Mouse (Mus musculus) kidney, postnatal 0 days (tissue): ENCODE measurements at regions not wholly inside any gene's neighbourhood (a gene's known extent, or its start where the extent isn't known, plus 50 kb on each side); places are given as distances from the start of the nearest gene placed in this dataset.

Experiments
- ATAC-seq: fragments of 200-750 bp; cut with Nextera tagmentation; replicated peaks from 2 replicates; pipeline ENCODE4 v1.8.0; 2017; ENCODE audit warnings: low read depth, moderate number of reproducible peaks, moderate TSS enrichment, moderate library complexity; ENCODE audit not compliant: low FRiP score
- DNase-seq: peaks from one replicate; pipeline ENCODE4 v3.0.0-alpha.2; 2016; ENCODE audit warnings: low spot score
- H3K27ac ChIP-seq: fragments of 300-500 bp; sonication (generic); 2 replicates; pipeline ENCODE4 v1.5.1; 2014; ENCODE audit warnings: mild to moderate bottlenecking
- H3K27me3 ChIP-seq: fragments of 300-500 bp; sonication (generic); 2 replicates; pipeline ENCODE4 v1.6.1; 2014; ENCODE audit warnings: low read length, mixed read lengths; ENCODE audit not compliant: insufficient read depth
- H3K36me3 ChIP-seq: fragments of 300-500 bp; sonication (generic); 2 replicates; pipeline ENCODE4 v1.6.1; 2014; ENCODE audit warnings: low read length, mixed read lengths; ENCODE audit not compliant: insufficient read depth
- H3K4me1 ChIP-seq: fragments of 300-500 bp; sonication (generic); replicated peaks from 2 replicates; pipeline ENCODE4 v1.6.1; 2014; ENCODE audit warnings: antibody characterized with exemption, low read length, mixed read lengths; ENCODE audit not compliant: insufficient read depth
- H3K4me2 ChIP-seq: fragments of 300-500 bp; sonication (generic); 2 replicates; pipeline ENCODE4 v1.6.1; 2014; ENCODE audit warnings: mild to moderate bottlenecking, low read length, moderate library complexity, mixed read lengths
- H3K4me3 ChIP-seq: fragments of 300-500 bp; sonication (generic); replicated peaks from 2 replicates; pipeline ENCODE4 v1.5.1; 2014; ENCODE audit warnings: low read depth, low read length
- H3K9ac ChIP-seq: fragments of 300-500 bp; sonication (generic); 2 replicates; pipeline ENCODE4 v1.6.1; 2014; ENCODE audit warnings: low read depth, low read length
- H3K9me3 ChIP-seq: fragments of 300-500 bp; sonication (generic); replicated peaks from 2 replicates; pipeline ENCODE4 v1.6.1; 2016; ENCODE audit warnings: low read length, inconsistent platforms, mixed read lengths
- CTCF ChIP-seq: IDR thresholded peaks from 2 replicates; pipeline ENCODE4 v1.5.1; 2016; ENCODE audit warnings: antibody characterized with exemption, low read depth, mild to moderate bottlenecking, moderate library complexity
- WGBS: fragments of 180-500 bp; shearing (Covaris S2); extraction: QIAGEN DNeasy Blood & Tissue Kit; methylation state at CpG from one replicate; pipeline ENCODE4 v1.1.7; 2014; 5-methylcytosine and 5-hydroxymethylcytosine counted together

- Histone ChIP-seq H3K36me3 (no peaks in the 10 kb centered on the region), H3K9me3 (no peaks in the 10 kb centered on the region), H3K27me3 (no peaks in the 10 kb centered on the region), H3K4me3 (no peak overlapping the region), H3K4me2 (no peak overlapping the region), H3K27ac (no peak overlapping the region), H3K4me1 (no peaks in the 10 kb centered on the region), H3K9ac (no peak overlapping the region)
- no peak for TF ChIP-seq CTCF
- no peak for DNase-seq
- no peak for ATAC-seq
- 70% methylated on average over 1 of the region's 1 CpGs for WGBS
Measured at GRCm38 (mm10) chr15:64558220-64558619, 259.3 kb upstream of the Gm21798 start.

GRCm38 (mm10) chr15:64562431-64563111, 254.9 kb upstream of the Gm21798 start:
- Histone ChIP-seq H3K4me1 (no peaks in the 10 kb centered on the region), H3K4me3 (no peak overlapping the region), H3K36me3 (no peaks in the 10 kb centered on the region), H3K9ac (no peak overlapping the region), H3K9me3 (no peaks in the 10 kb centered on the region), H3K27me3 (no peaks in the 10 kb centered on the region), H3K4me2 (no peak overlapping the region), H3K27ac (no peak overlapping the region)
- no peak for TF ChIP-seq CTCF
- ATAC-seq (no peak), DNase-seq (no peak)
- WGBS = 81% methylated on average over 3 of the region's 3 CpGs

GRCm38 (mm10) chr15:64564703-64565102, 252.8 kb upstream of the Gm21798 start:
- Histone ChIP-seq H3K36me3 (no peaks in the 10 kb centered on the region), H3K4me3 (no peak overlapping the region), H3K27ac (no peak overlapping the region), H3K9me3 (no peaks in the 10 kb centered on the region), H3K27me3 (no peaks in the 10 kb centered on the region), H3K4me1 (no peaks in the 10 kb centered on the region), H3K4me2 (no peak overlapping the region), H3K9ac (no peak overlapping the region)
- WGBS = 60% methylated on average over 3 of the region's 3 CpGs
- DNase-seq (no peak), ATAC-seq (no peak)
- TF ChIP-seq CTCF = no peak

- Histone ChIP-seq H3K27me3 (no peaks in the 10 kb centered on the region), H3K4me2 (no peak overlapping the region), H3K9ac (no peak overlapping the region), H3K27ac (no peak overlapping the region), H3K4me1 (no peaks in the 10 kb centered on the region), H3K4me3 (no peak overlapping the region), H3K9me3 (no peaks in the 10 kb centered on the region), H3K36me3 (no peaks in the 10 kb centered on the region)
- ATAC-seq (no peak), DNase-seq (no peak)
- TF ChIP-seq CTCF = no peak
- WGBS = 88% methylated on average over 1 of the region's 1 CpGs
Measured at GRCm38 (mm10) chr15:64576891-64577535, 240.5 kb upstream of the Gm21798 start.

GRCm38 (mm10) chr15:64578991-64579390, 238.5 kb upstream of the Gm21798 start:
- no peak for TF ChIP-seq CTCF
- Histone ChIP-seq H3K9ac (no peak overlapping the region), H3K4me1 (no peaks in the 10 kb centered on the region), H3K4me3 (no peak overlapping the region), H3K9me3 (no peaks in the 10 kb centered on the region), H3K4me2 (no peak overlapping the region), H3K36me3 (no peaks in the 10 kb centered on the region), H3K27ac (no peak overlapping the region), H3K27me3 (no peaks in the 10 kb centered on the region)
- WGBS = 18% methylated on average over 4 of the region's 4 CpGs
- DNase-seq = no peak
- no peak for ATAC-seq

GRCm38 (mm10) chr15:64580481-64580880, 237.0 kb upstream of the Gm21798 start:
- ATAC-seq = no peak

More at GRCm38 (mm10) chr15:64580481-64580880, 237.0 kb upstream of the Gm21798 start:
- H3K4me3 ChIP-seq = no peak overlapping the region
- no peaks in the 10 kb centered on the region for H3K36me3 ChIP-seq
- H3K9ac ChIP-seq = no peak overlapping the region
- H3K4me1 ChIP-seq = no peaks in the 10 kb centered on the region
- no peaks in the 10 kb centered on the region for H3K9me3 ChIP-seq
- TF ChIP-seq CTCF = no peak
- DNase-seq = no peak
- 90% methylated on average over 1 of the region's 1 CpGs for WGBS
- no peak overlapping the region for H3K27ac ChIP-seq
- no peak overlapping the region for H3K4me2 ChIP-seq
- H3K27me3 ChIP-seq = no peaks in the 10 kb centered on the region
